Mouse (Mus musculus) neural tube, embryonic 15.5 days (tissue): ENCODE measurements around the gene Arid3b. TPM values are rescaled to one million over a fixed set of nuclear protein-coding genes. Genes with fewer than 3 reads are reported as not detected.

Experiments used
- ATAC-seq: fragments of 200-750 bp; cut with Nextera tagmentation; 2 replicates; pipeline ENCODE4 v1.8.0; 2017; ENCODE audit warnings: mild to moderate bottlenecking, moderate TSS enrichment, moderate library complexity; ENCODE audit not compliant: low FRiP score
- H3K27ac ChIP-seq: fragments of 300-500 bp; sonication (generic); replicated peaks from 2 replicates; pipeline ENCODE4 v1.5.1; 2015; ENCODE audit warnings: mild to moderate bottlenecking, inconsistent platforms
- H3K27me3 ChIP-seq: fragments of 300-500 bp; sonication (generic); replicated peaks from 2 replicates; pipeline ENCODE4 v1.6.1; 2015; ENCODE audit warnings: inconsistent platforms
- H3K36me3 ChIP-seq: fragments of 300-500 bp; sonication (generic); 2 replicates; pipeline ENCODE4 v1.6.1; 2015; ENCODE audit warnings: inconsistent platforms
- H3K4me1 ChIP-seq: fragments of 300-500 bp; sonication (generic); 2 replicates; pipeline ENCODE4 v1.6.1; 2015; ENCODE audit warnings: inconsistent platforms
- H3K4me2 ChIP-seq: fragments of 300-500 bp; sonication (generic); 2 replicates; pipeline ENCODE4 v1.6.1; 2015; ENCODE audit warnings: inconsistent platforms, mild to moderate bottlenecking, moderate library complexity
- H3K4me3 ChIP-seq: fragments of 300-500 bp; sonication (generic); replicated peaks from 2 replicates; pipeline ENCODE4 v1.5.1; 2015; ENCODE audit warnings: mild to moderate bottlenecking, inconsistent platforms
- H3K9ac ChIP-seq: fragments of 300-500 bp; sonication (generic); replicated peaks from 2 replicates; pipeline ENCODE4 v1.6.1; 2015; ENCODE audit warnings: mild to moderate bottlenecking, inconsistent platforms
- H3K9me3 ChIP-seq: fragments of 300-500 bp; sonication (generic); replicated peaks from 2 replicates; pipeline ENCODE4 v1.6.1; 2016; ENCODE audit warnings: inconsistent platforms
- WGBS: fragments of 180-500 bp; shearing (Covaris S2); methylation state at CpG from one replicate; pipeline ENCODE4 v1.1.7; 2015; ENCODE audit warnings: mixed read lengths; 5-methylcytosine and 5-hydroxymethylcytosine counted together
- polyA plus RNA-seq: library from polyadenylated mRNA; unstranded; fragments of >200 nt; fragmentation: Nextera tagmentation; extraction: Ambion mirVana; gene quantifications from 2 replicates; pipeline ENCODE4 v1.2.1, GENCODE M21; 2015

The Arid3b gene
- polyA plus RNA-seq, 1 experiment from 2014 or later: 6.7 TPM

DNA sequence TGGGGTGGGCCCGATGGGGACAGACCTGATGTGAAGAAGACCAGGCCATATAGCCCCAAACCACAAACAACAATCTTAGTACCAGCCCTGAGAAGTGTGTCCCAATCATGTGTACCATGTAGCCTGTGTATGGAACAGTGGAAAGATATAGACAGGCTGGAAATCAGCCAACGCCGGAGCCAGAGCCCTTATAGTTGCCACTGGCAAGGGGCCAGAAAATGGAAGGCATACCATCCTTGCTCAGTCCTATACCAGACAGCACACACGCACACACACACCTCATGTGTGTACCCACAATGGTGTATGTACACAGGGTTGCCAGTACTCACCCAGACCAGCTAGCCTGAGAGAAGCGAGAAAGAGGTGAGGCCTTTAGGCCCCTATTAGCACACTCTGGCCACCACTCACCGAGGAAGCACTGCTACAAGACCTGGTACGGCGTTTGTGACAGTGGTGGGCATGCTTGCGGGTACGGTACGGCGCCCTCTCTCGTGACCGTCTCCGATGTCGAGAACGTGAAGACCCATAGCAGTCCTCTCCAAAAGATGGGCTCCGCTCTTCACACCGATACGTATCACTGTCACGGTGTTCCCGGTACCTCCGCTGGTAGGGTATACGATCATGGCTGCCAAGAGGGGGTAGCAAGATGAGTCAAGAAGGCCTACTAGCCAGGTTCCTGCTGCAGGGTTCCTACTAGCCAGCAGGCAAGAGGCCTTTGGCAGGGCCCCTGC, 76.0 kb downstream of the Arid3b start:
- H3K27ac ChIP-seq: no peak overlapping the region
- no peaks in the 10 kb centered on the region for H3K27me3 ChIP-seq
- peaks cover 44% of the 10 kb centered on the region for H3K4me1 ChIP-seq
- H3K36me3 ChIP-seq: peaks cover 54% of the 10 kb centered on the region
- no peak for ATAC-seq
- no peak overlapping the region for H3K4me3 ChIP-seq
- H3K9me3 ChIP-seq: no peaks in the 10 kb centered on the region
- no peak overlapping the region for H3K4me2 ChIP-seq
- no peak overlapping the region for H3K9ac ChIP-seq
- 95% methylated on average over 24 of the region's 24 CpGs for WGBS

DNA sequence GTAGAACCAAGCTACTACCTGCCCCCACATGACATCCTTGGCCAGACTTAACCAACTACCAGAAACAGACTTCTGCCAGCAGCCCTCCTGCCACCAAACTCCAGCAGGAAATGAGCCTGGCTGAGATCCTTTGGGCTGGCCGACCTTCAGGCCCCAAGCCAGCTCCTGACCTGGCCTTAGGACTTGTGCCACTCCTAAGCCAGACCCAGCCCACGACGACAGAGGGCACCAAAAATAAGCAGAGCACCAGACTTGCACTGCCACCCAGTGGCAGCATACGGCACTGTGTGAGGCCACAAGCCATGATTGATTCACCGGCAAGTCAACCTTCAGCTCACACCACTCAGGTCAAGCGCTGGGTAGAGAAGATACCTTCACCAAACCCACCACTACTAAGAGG, 77.3 kb downstream of the Arid3b start:
- H3K9ac ChIP-seq: no peak overlapping the region
- no peaks in the 10 kb centered on the region for H3K27me3 ChIP-seq
- H3K36me3 ChIP-seq: peaks cover 67% of the 10 kb centered on the region
- 29% methylated on average over 6 of the region's 6 CpGs for WGBS
- ATAC-seq: no peak
- no peak overlapping the region for H3K4me2 ChIP-seq
- H3K27ac ChIP-seq: no peak overlapping the region
- no peak overlapping the region for H3K4me3 ChIP-seq
- no peaks in the 10 kb centered on the region for H3K9me3 ChIP-seq
- peaks cover 42% of the 10 kb centered on the region for H3K4me1 ChIP-seq

DNA sequence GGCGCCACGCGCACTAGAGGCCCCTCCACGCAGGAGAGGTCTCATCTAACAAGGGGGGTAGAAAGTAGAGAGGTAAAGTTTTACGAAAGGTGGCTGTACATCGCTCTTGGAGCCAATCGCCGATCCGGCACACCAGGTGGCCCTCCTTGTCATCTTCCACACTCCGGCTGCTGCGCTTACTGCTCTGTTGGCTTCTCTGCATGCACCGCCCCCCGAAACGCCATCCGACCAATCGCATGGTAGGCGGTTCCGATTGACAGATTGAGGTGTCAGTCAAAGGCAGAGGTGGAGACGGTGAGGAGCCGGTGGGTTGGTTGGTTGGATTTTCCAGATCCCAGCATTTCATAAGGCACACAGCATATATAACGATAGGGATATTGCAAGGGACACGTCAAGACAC, 78.1 kb downstream of the Arid3b start:
- Histone ChIP-seq H3K27me3 (no peaks in the 10 kb centered on the region), H3K9ac (no peak overlapping the region), H3K36me3 (peaks cover 75% of the 10 kb centered on the region), H3K9me3 (no peaks in the 10 kb centered on the region), H3K4me1 (peaks cover 35% of the 10 kb centered on the region), H3K4me3 (no peak overlapping the region), H3K27ac (no peak overlapping the region), H3K4me2 (no peak overlapping the region)
- WGBS: 94% methylated on average over 22 of the region's 22 CpGs
- no peak for ATAC-seq

DNA sequence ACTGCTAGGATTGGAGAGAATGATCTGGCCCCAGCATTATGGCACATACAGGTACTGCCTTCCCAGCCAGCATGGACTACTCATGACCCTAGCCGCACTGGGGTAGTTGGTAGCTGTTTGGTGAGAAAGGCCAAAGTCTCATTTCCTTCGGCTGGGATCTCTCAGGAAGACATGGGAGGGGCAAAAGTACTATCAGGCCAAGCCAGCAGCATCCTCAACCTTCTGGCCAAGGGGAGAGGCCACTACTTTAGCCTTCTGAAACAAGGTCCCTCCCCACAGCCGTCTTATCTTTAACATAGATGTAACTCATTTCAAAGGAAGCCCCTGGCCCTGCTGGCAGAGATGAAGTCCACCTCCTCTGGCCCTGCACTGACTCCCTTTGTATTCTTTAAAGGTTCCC, 79.0 kb downstream of the Arid3b start:
- no peak for ATAC-seq
- H3K4me3 ChIP-seq: no peak overlapping the region
- no peak overlapping the region for H3K9ac ChIP-seq
- no peaks in the 10 kb centered on the region for H3K9me3 ChIP-seq
- peaks cover 25% of the 10 kb centered on the region for H3K4me1 ChIP-seq
- 91% methylated on average over 3 of the region's 3 CpGs for WGBS
- H3K27ac ChIP-seq: no peak overlapping the region
- H3K4me2 ChIP-seq: no peak overlapping the region
- H3K27me3 ChIP-seq: no peaks in the 10 kb centered on the region
- peaks cover 85% of the 10 kb centered on the region for H3K36me3 ChIP-seq

DNA sequence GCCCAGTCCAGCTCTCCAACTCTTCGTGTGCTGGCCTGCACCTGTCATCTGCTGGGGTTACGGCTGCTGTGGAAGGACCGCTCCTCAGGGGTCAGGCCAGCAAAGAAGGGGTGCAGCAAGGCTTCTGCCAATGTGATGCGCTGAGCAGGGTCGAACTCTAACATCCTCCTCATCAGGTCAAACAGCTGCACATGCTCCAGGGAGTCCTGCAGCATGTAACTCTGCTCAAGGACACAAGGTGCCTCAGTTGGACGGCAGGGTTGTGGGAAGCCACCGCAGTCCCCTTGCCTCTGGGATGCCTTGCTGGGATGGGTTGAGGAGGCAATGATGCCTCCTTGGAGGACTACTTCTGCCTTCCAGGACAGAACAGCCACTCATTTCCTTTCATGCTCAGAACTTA, 85.7 kb downstream of the Arid3b start:
- H3K9me3 ChIP-seq: no peaks in the 10 kb centered on the region
- H3K27me3 ChIP-seq: no peaks in the 10 kb centered on the region
- no peak overlapping the region for H3K27ac ChIP-seq
- H3K4me1 ChIP-seq: no peaks in the 10 kb centered on the region
- no peak overlapping the region for H3K4me3 ChIP-seq
- 90% methylated on average over 7 of the region's 7 CpGs for WGBS
- H3K9ac ChIP-seq: no peak overlapping the region
- ATAC-seq: no peak
- H3K36me3 ChIP-seq: peaks cover 98% of the 10 kb centered on the region
- H3K4me2 ChIP-seq: no peak overlapping the region

DNA sequence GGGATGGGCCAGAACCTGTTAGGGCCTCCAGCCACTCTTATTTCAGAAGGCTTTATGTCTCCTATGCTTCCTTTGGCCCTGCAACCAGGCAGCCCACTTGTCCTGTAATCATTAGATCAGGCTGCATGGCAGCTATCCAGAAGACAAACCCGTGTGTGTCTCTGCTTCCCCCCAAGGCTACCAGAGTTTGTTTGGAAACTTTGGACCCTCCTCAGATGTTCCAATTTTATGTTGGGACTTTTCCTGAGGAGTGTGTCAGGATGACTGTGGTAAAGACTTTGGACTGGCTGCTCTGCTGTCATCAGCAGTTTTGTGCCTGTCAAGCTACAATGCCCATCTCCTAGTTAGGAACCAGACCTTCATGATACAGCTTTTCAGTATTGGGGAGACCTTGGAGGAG, 87.8 kb downstream of the Arid3b start:
- Histone ChIP-seq H3K27me3 (no peaks in the 10 kb centered on the region), H3K4me3 (no peak overlapping the region), H3K36me3 (peaks cover 86% of the 10 kb centered on the region), H3K9ac (no peak overlapping the region), H3K4me1 (no peaks in the 10 kb centered on the region), H3K4me2 (no peak overlapping the region), H3K27ac (no peak overlapping the region), H3K9me3 (no peaks in the 10 kb centered on the region)
- 66% methylated on average over 1 of the region's 1 CpGs for WGBS
- no peak for ATAC-seq

DNA sequence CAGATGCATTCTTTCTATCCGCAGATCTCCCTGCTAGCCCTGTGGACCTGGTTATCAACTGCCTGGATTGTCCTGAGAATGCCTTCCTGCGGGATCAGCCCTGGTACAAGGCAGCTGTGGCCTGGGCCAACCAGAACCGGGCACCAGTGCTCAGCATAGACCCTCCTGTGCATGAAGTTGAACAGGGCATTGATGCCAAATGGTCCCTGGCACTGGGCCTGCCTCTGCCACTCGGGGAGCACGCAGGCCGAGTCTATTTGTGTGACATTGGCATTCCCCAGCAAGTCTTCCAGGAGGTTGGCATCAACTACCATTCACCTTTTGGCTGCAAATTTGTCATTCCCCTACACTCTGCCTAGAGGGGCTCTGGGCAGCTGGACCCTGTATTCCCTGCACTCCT, 88.5 kb downstream of the Arid3b start:
- H3K9ac ChIP-seq: no peak overlapping the region
- no peak overlapping the region for H3K27ac ChIP-seq
- H3K27me3 ChIP-seq: no peaks in the 10 kb centered on the region
- no peak overlapping the region for H3K4me3 ChIP-seq
- H3K4me1 ChIP-seq: no peaks in the 10 kb centered on the region
- H3K36me3 ChIP-seq: peaks cover 80% of the 10 kb centered on the region
- whole genome bisulfite sequencing: 79% methylated on average over 6 of the region's 6 CpGs
- no peak overlapping the region for H3K4me2 ChIP-seq
- no peaks in the 10 kb centered on the region for H3K9me3 ChIP-seq
- ATAC-seq: no peak

DNA sequence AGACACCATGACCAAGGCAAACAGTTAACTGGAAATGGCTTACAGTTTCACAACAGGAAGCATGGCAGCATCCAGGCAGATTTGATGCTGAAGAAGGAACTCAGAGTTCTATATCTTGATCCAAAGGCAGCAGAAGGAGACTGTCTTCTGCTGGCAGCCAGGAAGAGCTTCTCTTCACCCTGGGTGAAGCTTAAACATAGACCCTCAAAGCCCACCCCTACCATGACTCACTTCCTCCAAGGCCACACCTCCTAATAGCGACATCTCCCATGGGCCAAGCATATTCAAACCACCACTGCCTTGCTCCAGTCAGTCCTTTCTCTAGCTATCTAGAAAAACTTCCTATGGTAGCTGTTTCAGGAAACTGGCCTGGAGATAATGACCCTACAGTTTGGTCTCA, 89.5 kb downstream of the Arid3b start:
- ATAC-seq: no peak
- no peak overlapping the region for H3K4me2 ChIP-seq
- H3K27ac ChIP-seq: no peak overlapping the region
- no peaks in the 10 kb centered on the region for H3K4me1 ChIP-seq
- 78% methylated on average over 1 of the region's 1 CpGs for whole genome bisulfite sequencing
- no peak overlapping the region for H3K9ac ChIP-seq
- no peaks in the 10 kb centered on the region for H3K27me3 ChIP-seq
- peaks cover 75% of the 10 kb centered on the region for H3K36me3 ChIP-seq
- no peak overlapping the region for H3K4me3 ChIP-seq
- H3K9me3 ChIP-seq: no peaks in the 10 kb centered on the region

DNA sequence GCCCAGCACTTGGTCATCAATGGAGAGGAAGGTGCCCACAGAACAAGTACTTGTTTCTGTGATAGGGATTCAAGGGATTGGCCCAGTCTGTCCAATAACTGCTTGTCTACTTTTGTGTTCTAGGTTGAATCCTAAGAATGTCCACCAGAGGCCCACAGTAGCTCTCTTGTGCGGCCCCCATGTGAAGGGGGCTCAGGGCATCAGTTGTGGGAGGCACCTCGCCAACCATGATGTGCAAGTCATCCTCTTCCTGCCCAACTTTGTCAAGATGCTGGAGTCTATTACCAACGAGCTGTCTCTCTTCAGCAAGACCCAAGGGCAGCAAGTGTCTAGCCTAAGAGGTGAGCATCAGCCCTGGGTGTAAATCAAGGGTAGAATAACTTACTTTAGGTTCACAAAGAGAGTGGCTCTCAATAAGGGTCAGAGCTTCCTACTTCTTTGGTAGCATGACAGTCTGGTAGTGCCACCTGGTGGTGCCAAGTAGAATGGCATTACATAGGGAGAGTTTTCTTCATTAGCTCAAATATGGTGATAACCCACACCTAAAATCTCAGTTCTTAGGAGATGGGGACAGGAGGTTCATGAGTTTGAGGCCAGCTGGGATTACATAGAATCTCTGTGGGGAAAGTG, 92.0 kb downstream of the Arid3b start:
- WGBS: 86% methylated on average over 3 of the region's 3 CpGs
- no peak overlapping the region for H3K4me2 ChIP-seq
- peaks cover 71% of the 10 kb centered on the region for H3K36me3 ChIP-seq
- H3K9me3 ChIP-seq: no peaks in the 10 kb centered on the region
- no peaks in the 10 kb centered on the region for H3K4me1 ChIP-seq
- H3K27me3 ChIP-seq: no peaks in the 10 kb centered on the region
- no peak; the same call in 1 of the 2 replicates for ATAC-seq
- no peak overlapping the region for H3K9ac ChIP-seq
- H3K27ac ChIP-seq: no peak overlapping the region
- H3K4me3 ChIP-seq: no peak overlapping the region

Other genes with a start within 250 kb of the Arid3b start
- gene Ulk3, start 247.3 kb downstream of the Arid3b start, polyA plus RNA-seq: 32.1 and 36.5 TPM in 2 replicates
- gene Cplx3, start 230.5 kb downstream of the Arid3b start, polyA plus RNA-seq: 0.11 and 0.23 TPM in 2 replicates
- gene Lman1l, start 216.0 kb downstream of the Arid3b start, polyA plus RNA-seq: not detected in 2 replicates
- 43.1 and 50.0 TPM in 2 replicates for gene Csk, start 183.2 kb downstream of the Arid3b start, polyA plus RNA-seq
- not detected in 2 replicates for gene Cyp1a2, start 153.1 kb downstream of the Arid3b start, polyA plus RNA-seq
- 0.09 and 0.12 TPM in 2 replicates for gene Cyp1a1, start 148.9 kb downstream of the Arid3b start, polyA plus RNA-seq
- 27.6 and 29.4 TPM in 2 replicates for gene Edc3, start 128.3 kb downstream of the Arid3b start, polyA plus RNA-seq
- 63.6 and 65.7 TPM in 2 replicates for gene Clk3, start 70.9 kb downstream of the Arid3b start, polyA plus RNA-seq
- gene Ubl7, start 74.2 kb upstream of the Arid3b start, polyA plus RNA-seq: 158 and 175 TPM in 2 replicates
- gene Sema7a, start 103.3 kb upstream of the Arid3b start, polyA plus RNA-seq: 2.0 and 2.9 TPM in 2 replicates
- 1.9 and 4.9 TPM in 2 replicates for gene Cyp11a1, start 169.6 kb upstream of the Arid3b start, polyA plus RNA-seq
- 20.6 and 21.5 TPM in 2 replicates for gene Stra6, start 227.0 kb upstream of the Arid3b start, polyA plus RNA-seq